Mouse (Mus musculus) midbrain, embryonic 14.5 days (tissue): Measurements from ENCODE around the gene Thap12. TPM values are rescaled to one million over a fixed set of nuclear protein-coding genes. Genes with fewer than 3 reads are reported as not detected.

Experiments used
- ATAC-seq: fragments of 200-750 bp; cut with Nextera tagmentation; 2 replicates; pipeline ENCODE4 v1.8.0; 2017; ENCODE audit warnings: moderate number of reproducible peaks, moderate library complexity; ENCODE audit not compliant: low FRiP score, low TSS enrichment
- DNase-seq: peaks from one replicate; pipeline ENCODE4 v3.0.0-alpha.2; 2015
- H3K27ac ChIP-seq: fragments of 300-500 bp; sonication (generic); replicated peaks from 2 replicates; pipeline ENCODE4 v1.5.1; 2014; ENCODE audit warnings: mild to moderate bottlenecking, low read depth, low read length, moderate library complexity
- H3K27me3 ChIP-seq: fragments of 300-500 bp; sonication (generic); 2 replicates; pipeline ENCODE4 v1.6.1; 2014; ENCODE audit warnings: low read length, control low read depth, mixed read lengths; ENCODE audit not compliant: control insufficient read depth, insufficient read depth
- H3K36me3 ChIP-seq: fragments of 300-500 bp; sonication (generic); 2 replicates; pipeline ENCODE4 v1.6.1; 2014; ENCODE audit warnings: low read length, control low read depth; ENCODE audit not compliant: control insufficient read depth, insufficient read depth
- H3K4me1 ChIP-seq: fragments of 300-500 bp; sonication (generic); 2 replicates; pipeline ENCODE4 v1.6.1; 2014; ENCODE audit warnings: mild to moderate bottlenecking, antibody characterized with exemption, low read length, control low read depth; ENCODE audit not compliant: control insufficient read depth, insufficient read depth
- H3K4me2 ChIP-seq: fragments of 300-500 bp; sonication (generic); 2 replicates; pipeline ENCODE4 v1.6.1; 2014; ENCODE audit warnings: mild to moderate bottlenecking, low read length, moderate library complexity
- H3K4me3 ChIP-seq: fragments of 300-500 bp; sonication (generic); replicated peaks from 2 replicates; pipeline ENCODE4 v1.5.1; 2014; ENCODE audit warnings: low read depth, low read length
- H3K9ac ChIP-seq: fragments of 300-500 bp; sonication (generic); replicated peaks from 2 replicates; pipeline ENCODE4 v1.6.1; 2014; ENCODE audit warnings: mild to moderate bottlenecking, low read length, moderate library complexity
- H3K9me3 ChIP-seq: fragments of 300-500 bp; sonication (generic); 2 replicates; pipeline ENCODE4 v1.6.1; 2016; ENCODE audit warnings: low read length, control low read depth, mixed read lengths; ENCODE audit not compliant: control insufficient read depth
- WGBS: fragments of 180-500 bp; shearing (Covaris S2); extraction: QIAGEN DNeasy Blood & Tissue Kit; methylation state at CpG from one replicate; pipeline ENCODE4 v1.1.7; 2014; 5-methylcytosine and 5-hydroxymethylcytosine counted together
- polyA plus RNA-seq: library from polyadenylated mRNA; unstranded; fragments of >200 nt; fragmentation: Nextera tagmentation; extraction: Ambion mirVana; gene quantifications from 2 replicates; pipeline ENCODE4 v1.2.1, GENCODE M21; 2014

Gene Thap12
- polyA plus RNA-seq, 1 experiment from 2014 or later = 61.6 TPM

DNA sequence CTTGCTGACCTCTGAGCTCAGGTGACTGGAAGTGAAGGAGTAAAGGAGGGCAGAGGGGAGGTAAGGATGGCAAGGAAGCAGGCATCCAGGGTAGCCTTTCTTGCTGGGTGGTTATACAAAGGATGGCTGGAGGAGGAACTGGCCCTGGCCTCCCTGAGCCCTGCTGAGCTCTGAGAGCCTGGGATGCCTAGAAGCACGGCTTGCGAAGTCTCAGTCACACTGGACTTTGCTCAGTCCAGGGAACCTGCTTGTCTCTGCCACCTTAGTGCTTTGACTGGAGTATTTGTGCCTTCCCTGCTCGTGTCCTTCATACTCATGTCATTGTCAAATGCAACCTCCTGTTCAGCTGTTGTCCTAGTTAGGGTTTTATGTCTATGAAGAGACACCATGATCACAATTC, 10.8 kb downstream of the Thap12 start:
- DNase-seq = no peak
- ATAC-seq = no peak
- Histone ChIP-seq H3K9ac (no peak overlapping the region), H3K27ac (no peak overlapping the region), H3K36me3 (peaks cover 73% of the 10 kb centered on the region), H3K9me3 (no peaks in the 10 kb centered on the region), H3K4me1 (no peaks in the 10 kb centered on the region), H3K4me2 (no peak overlapping the region), H3K27me3 (no peaks in the 10 kb centered on the region), H3K4me3 (no peak overlapping the region)
- WGBS = 96% methylated on average over 3 of the region's 3 CpGs

DNA sequence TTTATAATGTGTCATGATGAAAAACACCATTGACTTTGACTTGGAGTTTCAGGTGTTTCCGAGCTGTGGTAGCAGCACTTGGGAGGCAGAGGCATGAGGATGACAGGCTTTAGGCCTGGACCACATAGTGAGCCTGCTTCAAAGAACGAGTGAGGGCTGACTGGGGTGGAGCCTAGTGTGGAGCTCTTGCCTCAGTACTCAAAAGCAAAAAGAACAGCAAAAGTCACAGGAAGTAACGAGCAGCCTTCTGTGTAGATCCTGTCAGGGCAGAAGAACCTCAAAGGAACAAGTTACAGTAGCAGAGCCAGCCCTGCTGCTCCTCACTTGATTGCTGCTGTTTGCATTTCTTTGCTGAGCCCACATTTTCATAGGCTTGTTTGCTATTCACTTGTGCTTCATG, 14.5 kb downstream of the Thap12 start:
- H3K4me2 ChIP-seq = no peak overlapping the region
- WGBS = 71% methylated on average over 3 of the region's 3 CpGs
- peaks cover 53% of the 10 kb centered on the region for H3K36me3 ChIP-seq
- no peaks in the 10 kb centered on the region for H3K9me3 ChIP-seq
- H3K4me3 ChIP-seq = no peak overlapping the region
- no peak for DNase-seq
- H3K27ac ChIP-seq = no peak overlapping the region
- ATAC-seq = no peak
- H3K9ac ChIP-seq = no peak overlapping the region
- no peaks in the 10 kb centered on the region for H3K4me1 ChIP-seq
- H3K27me3 ChIP-seq = no peaks in the 10 kb centered on the region

DNA sequence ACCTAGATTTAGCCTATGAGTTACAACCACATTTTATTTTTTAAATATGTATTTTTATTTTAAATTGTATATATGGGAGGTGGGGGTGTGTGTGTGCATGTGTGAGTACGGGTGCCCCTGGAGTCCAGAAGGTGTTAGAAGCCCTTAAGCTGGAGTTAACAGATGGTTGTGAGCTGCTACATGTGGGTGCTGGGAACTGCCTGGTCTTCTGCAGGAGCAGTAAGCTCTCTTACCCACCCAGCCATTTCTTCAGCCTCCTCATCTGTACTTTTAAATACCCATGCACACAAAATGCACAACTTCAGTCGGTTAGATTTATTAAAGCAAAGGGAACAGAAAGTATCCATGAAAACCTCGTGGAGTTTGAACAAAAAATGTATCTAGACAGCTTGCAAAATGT, 16.9 kb downstream of the Thap12 start:
- WGBS = 93% methylated on average over 3 of the region's 3 CpGs
- Histone ChIP-seq H3K4me2 (no peak overlapping the region), H3K9me3 (no peaks in the 10 kb centered on the region), H3K4me1 (no peaks in the 10 kb centered on the region), H3K4me3 (no peak overlapping the region), H3K9ac (no peak overlapping the region), H3K36me3 (peaks cover 29% of the 10 kb centered on the region), H3K27ac (no peak overlapping the region), H3K27me3 (no peaks in the 10 kb centered on the region)
- ATAC-seq (no peak), DNase-seq (no peak)

DNA sequence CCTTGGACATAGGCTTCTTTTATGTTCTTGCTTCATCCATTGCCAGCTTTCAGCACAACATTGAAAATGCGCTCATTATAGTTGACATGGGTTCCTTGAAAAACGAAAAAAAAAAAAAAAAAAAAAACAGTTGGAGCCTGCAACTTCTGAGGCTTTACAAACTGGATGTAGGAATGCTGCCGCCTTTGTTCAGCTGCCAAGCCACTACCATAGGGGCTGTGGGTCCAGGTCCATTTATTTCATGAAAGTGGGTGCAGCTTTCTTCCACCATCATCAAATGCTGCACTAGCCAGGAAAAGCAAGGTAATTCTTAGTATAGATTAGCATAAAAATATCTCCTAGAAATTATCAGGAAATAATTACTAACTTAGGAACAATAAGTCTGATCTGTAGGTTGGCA, 17.8 kb downstream of the Thap12 start:
- WGBS = 59% methylated on average over 3 of the region's 3 CpGs
- no peak overlapping the region for H3K4me2 ChIP-seq
- no peak for DNase-seq
- H3K9ac ChIP-seq = no peak overlapping the region
- H3K9me3 ChIP-seq = no peaks in the 10 kb centered on the region
- no peak overlapping the region for H3K27ac ChIP-seq
- no peaks in the 10 kb centered on the region for H3K4me1 ChIP-seq
- ATAC-seq = no peak
- H3K36me3 ChIP-seq = peaks cover 20% of the 10 kb centered on the region
- no peak overlapping the region for H3K4me3 ChIP-seq
- no peaks in the 10 kb centered on the region for H3K27me3 ChIP-seq

DNA sequence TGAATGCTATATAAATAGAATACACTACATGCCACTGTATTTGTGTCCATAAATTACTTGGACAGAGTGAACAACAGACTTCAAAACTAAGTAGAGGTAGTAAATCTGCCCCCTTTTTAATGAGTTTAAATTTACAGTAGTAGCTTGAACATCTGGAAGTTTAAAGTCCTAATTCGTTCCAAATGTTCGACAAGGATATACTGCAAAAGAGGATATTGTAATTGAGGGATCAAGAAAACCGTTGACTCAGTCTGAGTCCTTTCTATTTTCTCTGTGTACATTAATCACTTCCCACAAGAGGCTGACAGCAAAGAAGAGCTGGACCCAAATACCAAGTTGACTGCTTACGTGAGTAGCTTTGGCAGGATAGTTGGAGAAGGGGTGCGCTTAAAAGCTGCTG, 18.3 kb downstream of the Thap12 start:
- ATAC-seq = no peak
- peaks cover 15% of the 10 kb centered on the region for H3K36me3 ChIP-seq
- H3K4me3 ChIP-seq = no peak overlapping the region
- no peak for DNase-seq
- no peaks in the 10 kb centered on the region for H3K27me3 ChIP-seq
- H3K9me3 ChIP-seq = no peaks in the 10 kb centered on the region
- no peaks in the 10 kb centered on the region for H3K4me1 ChIP-seq
- H3K27ac ChIP-seq = no peak overlapping the region
- no peak overlapping the region for H3K9ac ChIP-seq
- WGBS = 86% methylated on average over 5 of the region's 5 CpGs
- H3K4me2 ChIP-seq = no peak overlapping the region

DNA sequence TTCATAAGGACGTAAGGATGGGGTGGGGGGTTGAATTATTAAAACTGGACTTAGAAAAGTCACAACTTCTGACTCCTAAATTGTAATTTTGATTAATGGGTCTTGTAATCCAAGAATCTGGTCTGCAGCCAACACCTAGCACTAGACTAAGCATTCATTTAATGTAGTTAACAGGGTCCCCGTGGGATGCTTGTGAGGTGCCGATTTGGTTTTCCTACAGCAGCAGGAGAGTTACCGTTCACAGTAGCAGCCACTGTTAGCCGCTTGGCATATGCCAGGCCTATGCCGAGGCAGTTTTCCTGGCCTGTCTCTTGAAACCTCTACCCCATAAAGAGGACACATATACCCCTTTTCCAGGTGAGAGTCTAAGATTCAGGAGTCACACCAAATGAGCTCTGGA, 18.7 kb downstream of the Thap12 start:
- Histone ChIP-seq H3K27me3 (no peaks in the 10 kb centered on the region), H3K9me3 (no peaks in the 10 kb centered on the region), H3K4me3 (no peak overlapping the region), H3K4me1 (no peaks in the 10 kb centered on the region), H3K4me2 (no peak overlapping the region), H3K36me3 (peaks cover 11% of the 10 kb centered on the region), H3K27ac (no peak overlapping the region), H3K9ac (no peak overlapping the region)
- ATAC-seq = no peak
- 85% methylated on average over 6 of the region's 6 CpGs for WGBS
- no peak for DNase-seq

DNA sequence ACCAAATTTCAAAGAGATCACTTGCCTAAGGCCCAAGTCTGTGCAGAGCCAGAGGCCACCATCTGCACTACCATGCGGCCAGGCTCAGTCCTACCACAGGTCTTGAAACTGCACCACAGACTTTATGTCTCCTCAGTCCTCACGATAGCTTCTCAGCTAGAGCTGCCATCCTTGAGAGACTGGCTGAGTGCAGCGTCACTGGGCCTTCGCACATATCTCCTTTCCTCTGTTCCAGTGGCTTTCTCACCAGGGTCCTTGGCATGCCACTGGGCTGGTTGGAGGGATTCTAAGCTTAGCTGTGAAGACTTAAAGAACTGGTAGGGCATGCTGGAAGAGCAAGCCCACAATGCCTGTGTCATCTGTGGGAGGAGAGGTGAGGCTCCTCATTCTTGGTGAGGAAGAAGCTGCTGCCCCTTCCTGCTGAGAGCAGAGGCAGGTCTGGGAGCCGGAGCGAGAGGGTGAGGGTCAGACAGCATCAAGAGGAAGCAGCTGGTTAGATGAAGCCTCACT, 22.8 kb downstream of the Thap12 start:
- H3K27ac ChIP-seq = no peak overlapping the region
- DNase-seq (no peak), ATAC-seq (no peak)
- peaks cover 4% of the 10 kb centered on the region; the same call in 1 of the 2 replicates for H3K4me1 ChIP-seq
- H3K4me3 ChIP-seq = no peak overlapping the region
- H3K9ac ChIP-seq = no peak overlapping the region
- no peaks in the 10 kb centered on the region for H3K9me3 ChIP-seq
- H3K4me2 ChIP-seq = no peak overlapping the region
- WGBS = 85% methylated on average over 6 of the region's 6 CpGs
- H3K36me3 ChIP-seq = no peaks in the 10 kb centered on the region
- H3K27me3 ChIP-seq = no peaks in the 10 kb centered on the region

DNA sequence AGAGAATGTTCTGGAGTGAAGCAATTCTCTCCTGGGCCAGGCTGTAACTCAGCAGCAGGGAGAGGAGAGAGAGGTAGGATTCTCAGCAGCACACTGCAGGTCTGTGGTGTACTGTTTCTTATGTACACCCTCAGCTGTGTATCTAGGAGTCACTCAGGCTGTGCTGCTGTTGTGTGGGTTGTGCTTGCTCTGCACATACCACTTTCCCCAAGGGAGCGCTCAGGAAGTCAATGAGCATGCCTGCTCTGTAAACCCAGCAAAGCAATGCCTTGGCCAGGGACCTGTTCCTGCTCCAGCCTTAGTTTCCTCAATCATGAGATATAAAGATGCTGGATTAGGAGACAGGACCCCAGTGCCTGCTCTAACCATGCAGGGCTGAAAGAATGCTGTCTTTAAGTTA, 25.1 kb downstream of the Thap12 start:
- Histone ChIP-seq H3K4me1 (peaks cover 4% of the 10 kb centered on the region; the same call in 1 of the 2 replicates), H3K27me3 (no peaks in the 10 kb centered on the region), H3K36me3 (no peaks in the 10 kb centered on the region), H3K9ac (no peak overlapping the region), H3K4me2 (no peak overlapping the region), H3K9me3 (no peaks in the 10 kb centered on the region), H3K27ac (no peak overlapping the region), H3K4me3 (no peak overlapping the region)
- WGBS = 93% methylated on average over 1 of the region's 1 CpGs
- ATAC-seq (no peak), DNase-seq (no peak)

DNA sequence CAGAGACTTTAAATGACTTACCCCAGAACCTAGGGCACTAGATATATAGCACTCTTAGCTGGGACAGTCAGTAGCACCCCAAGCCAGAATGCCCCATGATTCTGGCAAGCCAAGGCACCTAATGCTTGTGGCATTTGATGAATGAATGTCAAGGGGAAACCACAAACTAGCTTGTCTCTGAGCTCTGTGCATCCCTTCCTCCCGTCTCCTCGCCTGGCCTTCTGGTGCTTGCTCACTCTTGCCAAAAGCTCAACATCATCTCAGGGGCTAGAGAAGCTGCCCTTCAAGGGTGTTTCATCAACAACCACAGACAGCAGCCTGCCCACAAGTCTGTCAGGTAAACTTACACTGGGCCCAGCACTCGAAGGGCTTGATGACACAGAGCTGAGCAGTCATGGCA, 25.6 kb downstream of the Thap12 start:
- 88% methylated on average over 3 of the region's 3 CpGs for WGBS
- no peaks in the 10 kb centered on the region for H3K36me3 ChIP-seq
- H3K27me3 ChIP-seq = no peaks in the 10 kb centered on the region
- H3K4me1 ChIP-seq = peaks cover 4% of the 10 kb centered on the region; the same call in 1 of the 2 replicates
- H3K9ac ChIP-seq = no peak overlapping the region
- H3K4me2 ChIP-seq = no peak overlapping the region
- no peak for DNase-seq
- no peak overlapping the region for H3K27ac ChIP-seq
- no peaks in the 10 kb centered on the region for H3K9me3 ChIP-seq
- no peak for ATAC-seq
- no peak overlapping the region for H3K4me3 ChIP-seq
